Mouse (Mus musculus): ENCODE data around the gene March9.

GRCm38 (mm10) chr10:127041274-127041766 lies 18.7 kb downstream of the March9 start, which contains the start of the genes Mettl1 and Eef1akmt3:
- no peak for TF ChIP-seq POLR2A (IDR thresholded peaks at IDR 0.05; ENCODE audit: low read depth, low read length)
- no peak for TF ChIP-seq CTCF (IDR thresholded peaks at IDR 0.05; ENCODE audit: extremely low read depth, insufficient read length, insufficient replicate concordance, low read depth, low read length)
